Mouse (Mus musculus): ENCODE data around the gene Wwp2.

The Wwp2 gene

GRCm38 (mm10) chr8:107435962-107436831, at the start of gene Wwp2:
Wwp2 (plus strand) TSS chr8:107436365.
- DNase-seq (ENCODE audit: low spot score): peak; percentile 83

GRCm38 (mm10) chr8:107386642-107387041, 49.5 kb upstream of the Wwp2 start:
- peak; percentile 82 for DNase-seq (ENCODE audit: low spot score)

- peak; percentile 73 for DNase-seq (ENCODE audit: low spot score)
Measured at GRCm38 (mm10) chr8:107387861-107388260, 48.3 kb upstream of the Wwp2 start.

GRCm38 (mm10) chr8:107389557-107389956, 46.6 kb upstream of the Wwp2 start:
- DNase-seq (ENCODE audit: low spot score): peak; percentile 98

- DNase-seq (ENCODE audit: low spot score): no peak
Measured at GRCm38 (mm10) chr8:107390476-107391135, 45.6 kb upstream of the Wwp2 start.

- no peak for DNase-seq (ENCODE audit: low spot score)
Measured at GRCm38 (mm10) chr8:107391136-107391516, 45.0 kb upstream of the Wwp2 start.

GRCm38 (mm10) chr8:107395397-107395796, 40.8 kb upstream of the Wwp2 start:
- DNase-seq (ENCODE audit: low spot score): no peak

GRCm38 (mm10) chr8:107396106-107396670, 40.0 kb upstream of the Wwp2 start:
- DNase-seq (ENCODE audit: low spot score): no peak

- DNase-seq (ENCODE audit: low spot score): no peak
Measured at GRCm38 (mm10) chr8:107397665-107398064, 38.5 kb upstream of the Wwp2 start.

- no peak for DNase-seq (ENCODE audit: low spot score)
Measured at GRCm38 (mm10) chr8:107399495-107399894, 36.7 kb upstream of the Wwp2 start.

- no peak for DNase-seq (ENCODE audit: low spot score)
Measured at GRCm38 (mm10) chr8:107401866-107402265, 34.3 kb upstream of the Wwp2 start.

GRCm38 (mm10) chr8:107403038-107403781, 33.0 kb upstream of the Wwp2 start, which contains the start of gene Nqo1:
Nqo1 (minus strand) TSS chr8:107403206.
- DNase-seq (ENCODE audit: low spot score): peak; percentile 95

GRCm38 (mm10) chr8:107404057-107404456, 32.1 kb upstream of the Wwp2 start:
- no peak for DNase-seq (ENCODE audit: low spot score)

- no peak for DNase-seq (ENCODE audit: low spot score)
Measured at GRCm38 (mm10) chr8:107405935-107406334, 30.2 kb upstream of the Wwp2 start.

- peak; percentile 71 for DNase-seq (ENCODE audit: low spot score)
Measured at GRCm38 (mm10) chr8:107411391-107411790, 24.8 kb upstream of the Wwp2 start.

- DNase-seq (ENCODE audit: low spot score): no peak
Measured at GRCm38 (mm10) chr8:107412552-107412951, 23.6 kb upstream of the Wwp2 start.

- DNase-seq (ENCODE audit: low spot score): no peak
Measured at GRCm38 (mm10) chr8:107413881-107414280, 22.3 kb upstream of the Wwp2 start.

GRCm38 (mm10) chr8:107417001-107417400, 19.2 kb upstream of the Wwp2 start:
- no peak for DNase-seq (ENCODE audit: low spot score)

GRCm38 (mm10) chr8:107424176-107424575, 12.0 kb upstream of the Wwp2 start:
- no peak for DNase-seq (ENCODE audit: low spot score)

GRCm38 (mm10) chr8:107424597-107425229, 11.5 kb upstream of the Wwp2 start, which contains the start of gene Nob1:
Nob1 (minus strand) TSS chr8:107425051.
- DNase-seq (ENCODE audit: low spot score): peak; percentile 98

- no peak for DNase-seq (ENCODE audit: low spot score)
Measured at GRCm38 (mm10) chr8:107425230-107425597, 11.0 kb upstream of the Wwp2 start.

- no peak for DNase-seq (ENCODE audit: low spot score)
Measured at GRCm38 (mm10) chr8:107430821-107431220, 5.3 kb upstream of the Wwp2 start.
